Mouse (Mus musculus): ENCODE data around the gene Mast4.

The Mast4 gene

GRCm38 (mm10) chr13:102811129-102811832 is 523.0 kb downstream of the Mast4 start:
- DNase-seq (ENCODE audit: low read depth, low spot score), result peak; percentile 57

DNA sequence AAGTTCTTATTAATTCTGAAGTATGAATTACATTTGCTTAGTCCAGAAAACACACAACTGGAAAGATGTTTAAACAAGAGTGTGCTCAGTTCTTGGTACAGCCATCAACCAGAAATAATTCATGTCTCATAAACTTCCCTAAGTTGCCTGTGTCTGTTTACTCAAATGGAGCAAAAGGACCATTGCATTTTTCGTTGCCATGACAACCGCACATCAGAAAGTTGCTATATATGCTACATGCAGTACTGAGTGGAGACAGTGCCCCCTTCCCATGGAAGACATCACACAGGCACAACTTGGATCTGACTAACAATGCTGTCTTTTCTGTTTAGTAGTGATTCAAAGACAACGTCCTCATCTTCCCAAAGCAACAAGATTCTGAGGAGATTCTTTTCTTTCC is 527.6 kb downstream of the Mast4 start:
- DNase-seq (ENCODE audit: low read depth, low spot score), result no peak

- no peak for DNase-seq (ENCODE audit: low read depth, low spot score)
Observed at GRCm38 (mm10) chr13:102805190-102805589, 529.1 kb downstream of the Mast4 start.

DNA sequence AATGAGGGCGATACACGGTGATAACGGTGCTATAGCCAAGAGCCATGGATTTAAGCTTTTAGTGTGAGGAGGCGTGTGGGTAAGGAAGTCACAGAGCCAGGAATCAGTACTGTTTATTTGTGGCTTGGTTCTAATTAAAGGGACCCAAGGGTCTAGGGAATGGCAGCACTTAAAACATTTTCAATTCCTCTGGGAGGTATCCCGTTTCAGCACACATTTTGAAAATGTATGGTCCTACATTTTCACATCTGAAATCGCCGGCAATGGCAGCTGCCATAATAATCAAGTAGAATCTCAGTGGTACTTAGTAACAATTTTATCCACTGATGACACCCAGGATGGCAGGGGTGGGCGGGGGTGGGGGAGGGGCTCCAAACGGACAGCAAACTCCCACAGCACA is 531.1 kb downstream of the Mast4 start:
- no peak for DNase-seq (ENCODE audit: low read depth, low spot score)

- DNase-seq (ENCODE audit: low read depth, low spot score), result no peak
Observed at GRCm38 (mm10) chr13:102792157-102792556, 542.1 kb downstream of the Mast4 start.

GRCm38 (mm10) chr13:102790601-102791155 is 543.6 kb downstream of the Mast4 start:
- DNase-seq (ENCODE audit: low read depth, low spot score), result no peak

DNA sequence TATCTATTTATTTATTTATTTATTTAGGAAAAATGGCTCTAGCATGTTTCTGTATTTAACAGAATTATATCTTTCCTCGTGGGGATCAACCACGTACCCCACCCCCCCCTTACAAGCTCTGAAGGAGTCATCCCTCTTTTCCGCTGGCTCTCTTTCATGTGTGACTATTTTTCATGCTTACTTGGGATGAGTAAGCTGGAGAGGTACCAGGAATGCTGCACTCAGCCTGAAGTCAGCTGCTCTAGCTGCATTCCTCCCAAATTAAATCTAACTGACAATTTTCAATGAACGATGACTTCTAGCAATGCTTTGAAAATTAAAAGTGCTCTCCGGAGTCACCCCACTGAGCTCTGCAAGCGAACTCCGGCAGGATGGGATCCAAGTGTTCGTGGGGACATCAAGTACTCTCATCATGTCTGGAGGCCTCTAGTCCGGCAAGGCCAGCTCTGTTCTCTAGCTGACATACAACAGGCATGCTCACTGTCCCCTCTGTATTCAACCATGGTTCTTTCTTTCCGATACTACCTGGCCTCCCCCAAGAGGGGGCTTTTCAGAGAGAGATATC is 547.5 kb downstream of the Mast4 start:
- DNase-seq (ENCODE audit: low read depth, low spot score), result no peak

DNA sequence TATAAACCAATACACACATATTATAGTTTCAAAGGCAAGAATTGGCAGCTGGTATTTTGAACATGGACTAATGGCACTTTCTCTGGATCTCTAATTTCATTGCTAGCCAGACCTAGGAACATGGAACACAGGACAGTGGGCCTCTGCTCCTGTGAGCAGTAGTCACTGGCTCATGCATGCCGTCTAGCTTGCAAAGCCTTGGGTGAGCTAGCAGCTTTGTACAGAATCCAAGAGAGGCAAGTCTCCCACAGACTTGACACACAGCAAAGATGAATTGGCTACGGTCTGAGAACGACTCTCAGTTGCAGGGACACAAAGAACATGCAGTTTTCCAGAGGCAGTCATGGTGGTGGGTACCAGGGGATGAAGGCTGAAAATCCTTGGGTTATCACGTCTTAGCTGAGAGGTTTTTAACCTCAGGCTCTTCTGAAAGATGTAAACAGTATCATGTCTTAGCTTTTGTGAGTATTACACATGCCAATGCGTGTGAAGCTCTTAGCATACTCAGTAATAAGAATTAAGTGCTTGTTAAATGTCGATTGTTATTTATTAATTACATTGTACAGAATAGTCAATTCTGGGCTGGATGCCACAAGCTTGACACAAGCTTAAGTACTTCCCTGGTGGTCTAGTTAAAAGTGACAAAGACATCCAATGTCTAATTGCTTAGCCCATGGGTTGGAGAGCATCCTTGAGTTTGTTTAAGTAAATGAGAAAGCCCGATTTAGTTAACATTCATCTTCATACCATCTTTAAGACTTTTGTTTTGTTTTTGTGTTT is 550.6 kb downstream of the Mast4 start:
- no peak for DNase-seq (ENCODE audit: low read depth, low spot score)

DNA sequence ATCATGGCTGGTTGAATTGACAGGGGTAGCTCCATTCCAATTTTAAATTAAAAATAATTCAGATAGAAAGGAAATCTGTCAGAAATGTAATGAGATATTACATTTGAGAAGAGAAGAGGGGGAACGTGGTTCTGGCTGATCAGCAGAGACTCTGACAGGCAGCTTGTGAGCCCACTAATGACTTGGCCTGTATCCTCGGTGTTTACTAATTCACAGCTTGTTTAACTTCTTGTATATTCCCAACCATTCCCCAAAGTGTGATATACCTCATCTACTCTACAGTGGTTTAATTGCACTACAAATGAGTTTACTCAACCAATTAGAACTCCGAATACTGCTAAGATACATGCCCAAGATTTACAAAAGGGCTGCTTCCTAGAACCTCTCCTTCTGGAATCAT is 555.0 kb downstream of the Mast4 start:
- no peak for DNase-seq (ENCODE audit: low read depth, low spot score)

- DNase-seq (ENCODE audit: low read depth, low spot score), result no peak
Observed at GRCm38 (mm10) chr13:102778859-102779258, 555.4 kb downstream of the Mast4 start.

DNA sequence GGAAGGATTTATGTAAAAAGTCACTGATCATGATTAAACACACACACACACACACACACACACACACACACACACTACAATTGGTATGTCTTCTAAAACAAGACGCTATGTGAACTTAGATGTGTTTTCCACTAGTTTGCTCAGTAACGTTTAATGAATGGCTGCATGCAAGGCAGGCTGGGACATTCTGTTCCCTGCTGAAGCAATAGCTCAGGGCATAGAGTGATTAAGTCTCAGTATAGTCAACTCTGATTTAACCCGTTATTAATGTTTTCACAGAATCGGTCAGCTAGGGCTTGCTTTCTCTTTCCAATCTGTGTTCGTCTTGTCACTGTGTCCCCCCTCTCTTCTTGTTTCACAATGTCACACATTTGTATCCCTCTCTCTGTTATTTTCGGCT is 558.8 kb downstream of the Mast4 start:
- DNase-seq (ENCODE audit: low read depth, low spot score), result no peak

DNA sequence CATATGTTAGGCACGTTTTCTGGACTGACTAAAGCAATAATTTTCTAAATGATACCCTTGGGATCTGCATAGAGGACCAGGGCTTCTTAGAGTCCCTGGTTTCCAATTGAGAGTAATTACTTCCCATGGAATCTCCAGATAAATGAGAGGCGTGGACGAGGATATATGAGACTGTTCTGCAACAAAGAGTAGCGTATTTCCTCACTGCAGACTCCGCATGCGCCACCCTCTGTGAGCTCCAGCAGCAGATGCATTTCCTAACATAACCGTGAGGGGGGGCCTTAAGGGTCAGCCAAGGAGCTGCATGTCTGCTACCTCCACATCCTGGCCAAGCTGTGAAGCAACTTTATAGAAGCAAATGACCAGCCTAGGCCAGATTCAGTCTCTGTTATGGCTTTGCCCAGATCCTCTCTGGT is 559.5 kb downstream of the Mast4 start:
- DNase-seq (ENCODE audit: low read depth, low spot score), result no peak

DNA sequence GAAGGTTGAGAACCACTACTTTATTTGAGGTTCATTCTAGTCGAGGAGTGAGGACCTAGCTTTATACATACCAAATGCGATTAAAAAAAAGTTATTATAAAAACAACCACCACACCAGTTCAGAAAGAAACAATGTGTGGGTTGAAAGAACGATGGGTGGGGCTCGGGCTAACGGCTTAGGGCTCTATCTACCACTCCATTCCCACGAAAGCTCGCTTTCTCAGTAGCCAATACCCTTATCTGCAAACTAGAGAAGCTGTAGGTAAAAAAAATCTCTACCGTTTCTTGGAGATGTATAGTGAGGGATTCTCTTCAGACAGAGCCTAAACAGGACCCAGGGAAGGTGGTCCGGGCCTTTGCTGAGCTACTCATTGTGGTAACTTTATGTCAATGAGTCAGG is 561.1 kb downstream of the Mast4 start:
- DNase-seq (ENCODE audit: low read depth, low spot score), result no peak

- peak; percentile 19 for DNase-seq (ENCODE audit: low read depth, low spot score)
Observed at GRCm38 (mm10) chr13:102770194-102770593, 564.1 kb downstream of the Mast4 start.

DNA sequence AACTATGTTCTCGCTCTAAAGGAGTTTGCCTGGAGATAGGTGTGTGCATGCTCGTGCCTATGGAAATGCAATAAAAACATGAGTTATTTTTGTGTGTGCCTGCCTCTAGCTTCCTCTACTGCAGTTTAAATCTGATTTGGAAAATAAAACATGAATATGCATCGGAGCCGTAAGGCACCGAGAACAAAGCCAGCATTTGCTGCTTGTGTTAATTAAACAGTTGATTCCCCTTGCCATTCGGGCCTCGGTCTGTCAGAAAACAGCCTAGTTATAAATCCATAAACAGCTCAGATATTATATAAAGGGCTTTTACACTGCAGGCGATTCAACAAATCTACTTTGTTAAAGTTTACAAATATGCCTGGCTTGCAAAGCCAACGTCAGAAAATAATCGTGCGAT is 565.8 kb downstream of the Mast4 start:
- DNase-seq (ENCODE audit: low read depth, low spot score), result no peak

- DNase-seq (ENCODE audit: low read depth, low spot score), result no peak
Observed at GRCm38 (mm10) chr13:102767110-102767509, 567.2 kb downstream of the Mast4 start.

DNA sequence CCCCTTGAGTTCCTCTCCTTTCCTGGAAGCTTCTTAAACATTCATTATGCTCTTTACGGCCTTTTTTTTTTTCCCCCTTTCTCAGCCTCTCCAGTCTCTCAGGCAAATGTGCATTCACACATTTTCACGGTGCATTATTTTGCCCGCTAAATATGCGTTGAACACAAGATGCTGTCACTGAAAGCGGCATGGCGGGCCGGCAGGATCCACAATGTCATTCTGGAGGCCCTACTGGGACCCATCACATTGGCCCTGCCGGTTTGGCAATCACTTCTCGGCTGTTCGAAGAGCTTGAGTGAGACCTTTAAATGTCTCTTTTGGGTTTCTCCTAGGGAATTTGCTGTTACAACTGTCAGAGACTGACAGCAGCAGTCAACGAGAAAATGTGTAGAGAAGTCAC is 569.1 kb downstream of the Mast4 start:
- no peak for DNase-seq (ENCODE audit: low read depth, low spot score)

GRCm38 (mm10) chr13:102764218-102764617 is 570.1 kb downstream of the Mast4 start:
- no peak for DNase-seq (ENCODE audit: low read depth, low spot score)

DNA sequence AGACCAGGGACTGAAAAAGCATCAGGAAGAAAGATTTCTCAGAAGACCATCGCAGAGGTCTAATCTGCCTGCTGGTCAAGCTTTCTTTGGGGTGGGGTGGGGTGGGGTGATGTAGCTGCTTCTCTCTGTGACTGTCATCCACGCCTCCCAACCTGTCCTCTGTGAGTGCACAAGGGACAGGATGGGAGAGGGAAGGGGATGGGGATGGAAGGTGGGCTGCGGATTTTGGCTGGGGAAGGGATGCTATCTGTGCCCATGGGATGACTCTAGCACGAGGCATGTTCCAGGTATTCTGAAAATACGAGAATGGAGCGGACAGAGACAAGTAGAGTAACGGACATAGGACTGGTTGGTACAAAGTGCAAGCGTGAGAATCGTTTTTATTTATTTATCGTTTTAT is 572.1 kb downstream of the Mast4 start:
- no peak for DNase-seq (ENCODE audit: low read depth, low spot score)

- no peak for DNase-seq (ENCODE audit: low read depth, low spot score)
Observed at GRCm38 (mm10) chr13:102761410-102761809, 572.9 kb downstream of the Mast4 start.

- DNase-seq (ENCODE audit: low read depth, low spot score), result no peak
Observed at GRCm38 (mm10) chr13:102758021-102758420, 576.3 kb downstream of the Mast4 start.

DNA sequence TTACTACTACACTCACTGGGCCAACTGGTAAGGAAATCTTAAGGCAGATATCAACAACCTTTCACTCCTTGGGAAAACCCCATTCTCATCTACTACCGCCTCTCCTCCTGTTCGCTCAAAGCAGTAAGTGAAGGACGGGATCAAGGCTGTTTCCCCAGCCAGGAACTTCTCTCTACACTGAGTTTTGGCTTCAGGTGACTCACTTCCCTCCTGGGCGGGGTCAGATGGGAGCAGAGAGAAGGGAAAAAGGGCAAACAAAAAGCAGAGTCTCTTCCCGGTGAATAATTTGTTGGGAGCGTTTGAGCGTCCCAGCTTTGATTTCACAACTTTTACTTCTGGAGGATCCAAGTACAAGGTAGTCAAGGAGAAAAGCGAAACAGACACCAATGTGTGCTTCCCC is 578.2 kb downstream of the Mast4 start:
- DNase-seq (ENCODE audit: low read depth, low spot score), result no peak

DNA sequence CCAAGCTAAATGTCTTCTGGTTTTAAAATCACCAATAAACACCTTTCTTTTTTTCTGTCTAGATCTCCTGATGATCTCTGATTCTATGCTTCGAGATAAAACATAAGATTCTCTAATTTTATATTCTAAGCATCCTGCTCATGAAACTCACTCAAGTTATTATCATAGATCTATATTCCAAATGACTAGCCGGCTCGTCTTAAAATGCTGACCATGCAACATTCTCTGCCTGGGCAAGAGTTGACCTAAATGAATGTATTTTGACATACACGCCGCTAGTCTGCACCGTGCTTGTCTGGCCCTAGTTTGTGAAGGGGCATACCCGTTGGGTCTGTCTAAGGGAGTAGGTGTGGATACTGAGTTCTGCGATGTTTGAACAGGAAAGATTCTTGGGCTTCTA is 579.2 kb downstream of the Mast4 start:
- no peak for DNase-seq (ENCODE audit: low read depth, low spot score)
